Mouse (Mus musculus): ENCODE results near the gene Ggt7. TPM values are rescaled to one million over a fixed set of nuclear protein-coding genes. Genes with fewer than 3 reads are reported as not detected.

Gene Ggt7
- polyA plus RNA-seq, 1 experiment from 2014 or later, result 79.4 TPM

DNA sequence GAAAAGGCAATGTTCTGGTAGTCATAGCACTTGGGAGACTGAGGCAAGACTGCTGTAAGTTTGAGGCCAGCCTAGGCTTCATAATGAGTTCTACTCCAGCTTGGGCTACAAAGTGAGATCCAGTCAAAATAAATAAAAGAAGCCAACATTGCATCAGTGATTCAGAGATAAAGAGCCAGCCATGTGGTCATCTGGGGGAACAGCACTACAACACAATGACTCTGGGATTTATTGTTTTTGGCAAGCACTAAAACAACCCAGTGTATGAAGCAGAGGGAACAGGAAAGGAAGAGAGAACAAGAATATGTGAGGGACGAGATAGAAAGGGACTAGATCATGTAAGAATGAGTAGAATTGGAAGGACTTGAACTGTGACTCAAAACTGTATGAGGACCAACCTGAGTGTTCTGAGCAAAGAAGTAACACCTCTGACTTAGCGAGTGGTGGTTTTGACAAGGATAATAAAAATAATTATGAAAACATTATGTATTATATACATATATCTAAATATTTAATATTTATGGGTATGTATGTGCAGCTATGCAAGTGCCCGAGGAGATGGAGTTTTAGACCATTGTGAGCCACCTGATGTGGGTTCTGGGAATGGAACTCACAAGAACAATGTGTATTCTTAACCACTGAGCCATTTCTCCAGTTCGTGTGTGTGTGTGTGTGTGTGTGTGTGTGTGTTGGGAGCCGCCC lies 19.9 kb upstream of the Ggt7 start:
- H3K27me3 ChIP-seq (replicated peaks), result no peaks in the 10 kb centered on the region
- H3K9ac ChIP-seq, result no peak overlapping the region
- no peak overlapping the region for H3K4me3 ChIP-seq
- H3K27ac ChIP-seq, result no peak overlapping the region
- H3K36me3 ChIP-seq (replicated peaks), result no peaks in the 10 kb centered on the region
- no peaks in the 10 kb centered on the region for H3K4me1 ChIP-seq
- WGBS, result 85% methylated on average over 5 of the region's 5 CpGs
- ATAC-seq (replicated peaks), result no peak
- H3K4me2 ChIP-seq, result no peak overlapping the region
- H3K9me3 ChIP-seq, result no peaks in the 10 kb centered on the region

DNA sequence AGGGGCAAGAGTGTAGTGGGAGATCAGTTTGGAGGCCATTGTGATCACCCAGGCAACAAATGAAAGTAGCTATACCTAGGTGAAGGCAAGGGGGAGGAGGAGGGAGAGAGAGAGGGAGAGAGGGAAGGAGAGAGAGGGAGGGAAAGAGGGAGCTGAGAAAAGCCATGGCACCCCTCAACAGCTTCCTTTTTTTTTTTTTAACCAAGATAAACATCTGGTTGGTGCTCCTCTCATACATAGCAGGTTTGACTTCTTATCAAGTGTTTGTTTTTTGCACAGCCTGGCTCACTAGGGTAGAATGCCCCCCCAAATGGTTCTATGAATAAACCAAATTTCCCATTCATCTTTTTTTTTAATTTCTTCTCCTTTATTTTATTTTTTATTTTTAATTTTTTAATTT lies 18.3 kb upstream of the Ggt7 start:
- Histone ChIP-seq H3K36me3 (replicated peaks) (no peaks in the 10 kb centered on the region), H3K4me2 (no peak overlapping the region), H3K4me1 (no peaks in the 10 kb centered on the region), H3K4me3 (no peak overlapping the region), H3K9me3 (no peaks in the 10 kb centered on the region), H3K27me3 (replicated peaks) (no peaks in the 10 kb centered on the region), H3K27ac (no peak overlapping the region), H3K9ac (no peak overlapping the region)
- ATAC-seq (replicated peaks), result no peak

DNA sequence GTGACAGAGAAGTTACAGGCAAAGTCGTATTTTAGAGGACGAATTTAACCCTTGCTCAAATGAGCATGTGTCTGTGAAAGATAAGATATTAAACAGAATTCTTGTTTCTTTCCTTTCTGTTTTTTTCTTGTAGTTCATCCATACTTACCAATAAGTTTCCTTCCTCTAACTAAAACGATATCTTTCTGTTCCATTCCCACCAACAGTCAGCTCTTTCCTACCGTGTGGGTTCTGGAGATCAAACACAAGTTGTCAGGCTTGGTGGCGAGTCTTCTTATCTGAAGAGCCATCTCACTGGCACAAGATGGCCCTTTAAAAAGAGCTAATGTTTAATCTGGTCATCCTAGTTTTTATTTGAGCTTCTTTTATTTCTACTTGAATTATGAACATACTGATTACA lies 9.3 kb upstream of the Ggt7 start:
- Histone ChIP-seq H3K36me3 (replicated peaks) (no peaks in the 10 kb centered on the region), H3K9ac (no peak overlapping the region), H3K4me2 (no peak overlapping the region), H3K27me3 (replicated peaks) (no peaks in the 10 kb centered on the region), H3K27ac (no peak overlapping the region), H3K4me1 (no peaks in the 10 kb centered on the region), H3K9me3 (no peaks in the 10 kb centered on the region), H3K4me3 (no peak overlapping the region)
- ATAC-seq (replicated peaks), result no peak
- 78% methylated on average over 5 of the region's 5 CpGs for WGBS

DNA sequence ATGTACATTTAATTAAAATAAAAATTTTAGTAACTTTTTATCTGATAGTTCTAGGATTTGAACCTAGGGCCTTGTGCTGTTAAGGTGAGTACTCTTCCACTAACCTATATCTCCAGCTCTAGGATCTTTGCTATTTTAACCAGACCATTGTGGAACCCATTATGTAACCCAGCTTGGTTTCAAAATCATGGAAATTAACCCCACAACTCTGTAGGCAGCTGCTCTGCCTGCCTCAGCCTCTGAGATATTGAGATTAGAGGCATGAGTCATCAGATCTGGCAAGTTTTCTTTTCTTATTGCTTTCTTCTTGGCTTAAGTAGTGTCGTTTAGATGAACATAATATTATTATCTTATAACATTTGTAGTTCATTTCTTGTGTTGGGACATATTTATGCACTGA lies 6.3 kb upstream of the Ggt7 start:
- Histone ChIP-seq H3K27ac (no peak overlapping the region), H3K9ac (no peak overlapping the region), H3K4me3 (no peak overlapping the region), H3K9me3 (no peaks in the 10 kb centered on the region), H3K4me2 (no peak overlapping the region), H3K36me3 (replicated peaks) (no peaks in the 10 kb centered on the region), H3K27me3 (replicated peaks) (no peaks in the 10 kb centered on the region), H3K4me1 (no peaks in the 10 kb centered on the region)
- ATAC-seq (replicated peaks), result no peak
- WGBS, result 68% methylated on average over 1 of the region's 1 CpGs

DNA sequence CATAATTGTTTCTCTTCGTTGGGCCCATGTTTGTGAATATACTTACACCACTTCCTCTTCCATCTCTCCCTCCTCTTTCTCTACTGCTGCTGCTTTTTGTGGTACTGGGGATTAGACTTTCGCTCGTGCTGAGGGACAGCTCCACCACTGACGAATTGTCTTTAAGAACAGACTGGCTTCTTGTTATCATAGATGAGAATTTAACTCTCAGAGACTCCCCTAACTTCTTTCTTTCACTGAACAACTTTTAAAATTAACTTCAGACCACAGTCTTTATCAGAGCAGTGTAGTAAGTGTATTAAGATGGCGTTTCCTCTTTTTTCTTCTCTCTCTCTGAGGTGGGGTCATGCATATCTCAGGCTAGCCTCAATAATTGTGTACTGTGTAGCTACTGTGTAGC lies 5.7 kb upstream of the Ggt7 start:
- no peaks in the 10 kb centered on the region for H3K9me3 ChIP-seq
- no peak overlapping the region for H3K27ac ChIP-seq
- no peak overlapping the region for H3K4me3 ChIP-seq
- no peaks in the 10 kb centered on the region for H3K27me3 ChIP-seq (replicated peaks)
- H3K9ac ChIP-seq, result no peak overlapping the region
- ATAC-seq (replicated peaks), result no peak
- H3K4me1 ChIP-seq, result 0 out of 2 replicates have a peak, but pooled peaks cover 4% of the 10 kb centered on the region
- 65% methylated on average over 5 of the region's 5 CpGs for WGBS
- no peaks in the 10 kb centered on the region for H3K36me3 ChIP-seq (replicated peaks)
- no peak overlapping the region for H3K4me2 ChIP-seq

DNA sequence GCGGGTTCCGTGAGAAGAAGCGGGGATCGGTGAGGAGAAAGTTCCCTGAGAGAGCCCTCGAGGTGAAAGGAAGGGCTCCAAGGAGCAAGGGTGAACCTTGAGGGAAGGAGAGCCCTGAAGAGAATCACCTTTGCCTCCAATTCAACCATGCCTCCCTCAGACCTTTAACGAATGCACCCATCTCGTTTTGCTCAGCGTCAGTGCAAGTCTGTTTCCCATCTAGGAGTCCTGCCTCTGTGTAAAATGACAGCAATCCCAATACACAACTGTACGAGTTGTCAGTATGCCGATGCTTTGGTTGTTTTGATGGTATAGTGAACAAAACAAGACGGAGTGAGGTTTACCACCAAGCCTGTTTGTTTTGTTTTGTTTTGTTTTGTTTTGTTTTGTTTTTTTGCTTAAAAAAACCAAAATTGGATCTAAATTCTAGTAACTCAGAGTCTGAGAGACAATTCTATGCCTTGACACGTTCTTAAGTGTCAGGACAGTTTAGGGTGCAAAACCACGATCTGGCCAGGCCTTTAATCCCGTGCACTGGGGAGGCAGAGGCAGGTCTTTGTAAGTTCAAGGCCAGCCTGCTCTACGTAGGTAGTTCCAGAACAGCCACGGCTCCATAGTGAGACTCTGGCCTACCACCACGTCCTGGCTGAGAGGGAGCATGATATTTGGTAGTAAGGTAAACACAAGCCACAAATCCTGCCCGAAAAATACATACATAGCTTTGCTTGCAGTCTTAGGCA lies 664 bp upstream of the Ggt7 start:
- peak overlapping the region; percentile 90 for H3K27ac ChIP-seq
- 24% methylated on average over 18 of the region's 18 CpGs for WGBS

DNA sequence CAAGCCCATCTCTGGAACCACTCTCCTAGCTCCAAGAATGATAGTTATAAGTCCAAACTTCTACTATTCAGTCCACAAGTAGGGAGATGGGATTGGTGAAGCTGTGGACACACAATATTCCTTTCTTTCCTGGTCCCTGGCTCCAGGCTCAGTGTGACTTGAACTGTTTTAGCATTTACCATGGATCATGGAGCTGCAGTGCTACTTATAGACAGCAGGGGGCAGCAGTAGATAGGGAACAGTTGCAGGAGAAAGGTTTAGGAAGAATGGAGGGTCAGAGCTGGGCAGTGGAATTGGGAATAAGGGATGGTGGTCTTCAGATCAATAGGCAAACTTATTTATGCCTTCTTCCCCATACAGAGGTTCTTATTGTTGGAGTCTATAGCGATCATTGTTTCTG lies 2.1 kb downstream of the Ggt7 start:
- Histone ChIP-seq H3K4me3 (no peak overlapping the region), H3K4me2 (no peak overlapping the region), H3K36me3 (replicated peaks) (no peaks in the 10 kb centered on the region), H3K4me1 (peaks cover 43% of the 10 kb centered on the region), H3K9ac (no peak overlapping the region), H3K9me3 (no peaks in the 10 kb centered on the region), H3K27ac (no peak overlapping the region), H3K27me3 (replicated peaks) (no peaks in the 10 kb centered on the region)
- no peak for ATAC-seq (replicated peaks)
- 3% methylated on average over 1 of the region's 1 CpGs for WGBS

More for the DNA sequence above, 664 bp upstream of the Ggt7 start:
- peak overlapping the region; percentile 83 for H3K4me3 ChIP-seq
- H3K4me2 ChIP-seq, result peak overlapping the region; percentile 57
- H3K4me1 ChIP-seq, result peaks cover 25% of the 10 kb centered on the region
- H3K36me3 ChIP-seq (replicated peaks), result no peaks in the 10 kb centered on the region
- no peaks in the 10 kb centered on the region for H3K9me3 ChIP-seq
- H3K9ac ChIP-seq, result peak overlapping the region; percentile 64
- H3K27me3 ChIP-seq (replicated peaks), result no peaks in the 10 kb centered on the region
- no peak for ATAC-seq (replicated peaks)

DNA sequence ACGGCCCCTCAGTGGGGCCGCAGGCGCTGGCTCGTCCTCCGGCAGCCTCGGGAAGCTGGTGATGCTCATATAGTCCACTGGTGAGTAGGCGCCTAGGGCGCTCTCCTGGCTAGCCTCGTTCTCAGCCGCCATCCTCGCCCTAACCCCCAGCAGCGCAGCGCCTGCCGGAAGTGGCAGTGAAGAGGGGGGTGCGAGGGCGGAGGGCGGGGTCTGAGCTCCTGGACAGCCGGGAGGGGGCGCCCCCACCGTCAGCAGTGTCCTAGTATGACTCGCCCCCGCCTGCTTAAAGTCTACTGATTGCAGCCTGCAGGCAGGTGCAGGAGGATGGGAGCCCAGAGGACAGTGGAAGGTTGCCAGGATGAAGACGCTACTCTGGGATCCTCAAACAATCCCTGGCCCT lies 3.4 kb downstream of the Ggt7 start:
- H3K9me3 ChIP-seq, result no peaks in the 10 kb centered on the region
- no peaks in the 10 kb centered on the region for H3K36me3 ChIP-seq (replicated peaks)
- peaks cover 43% of the 10 kb centered on the region for H3K4me1 ChIP-seq
- WGBS, result under 1% methylated on average over 23 of the region's 23 CpGs
- H3K27ac ChIP-seq, result peak overlapping the region; percentile 80
- peak overlapping the region; percentile 58 for H3K4me3 ChIP-seq
- ATAC-seq (replicated peaks), result peak; percentile 45
- H3K4me2 ChIP-seq, result peak overlapping the region; percentile 68
- H3K27me3 ChIP-seq (replicated peaks), result no peaks in the 10 kb centered on the region
- peak overlapping the region; percentile 79 for H3K9ac ChIP-seq

DNA sequence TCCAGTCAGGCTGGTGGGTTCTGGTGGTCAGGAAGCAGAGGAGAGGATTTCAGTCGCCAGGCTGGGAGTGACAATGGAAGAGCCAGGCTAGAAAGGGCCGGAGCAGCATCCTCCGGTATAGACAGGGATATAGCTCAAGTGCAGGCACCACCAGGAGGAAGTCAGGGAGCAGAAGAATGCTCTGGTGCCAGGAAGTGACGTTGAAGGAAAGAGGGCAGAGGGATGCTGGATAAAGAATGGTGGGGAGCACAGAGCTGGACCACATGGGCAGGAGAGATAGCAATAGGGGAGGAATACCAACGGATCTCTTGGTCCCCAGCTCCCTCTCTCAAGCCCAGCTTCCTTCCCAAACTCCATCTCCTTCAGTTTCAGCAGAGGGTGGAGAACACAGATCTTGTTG lies 4.5 kb downstream of the Ggt7 start:
- ATAC-seq (replicated peaks), result no peak
- Histone ChIP-seq H3K27ac (peak overlapping the region; percentile 80; the same call in 1 of the 2 replicates), H3K9ac (peak overlapping the region; percentile 79), H3K36me3 (replicated peaks) (no peaks in the 10 kb centered on the region), H3K4me3 (peak overlapping the region; percentile 58), H3K9me3 (no peaks in the 10 kb centered on the region), H3K4me1 (peaks cover 37% of the 10 kb centered on the region), H3K4me2 (peak overlapping the region; percentile 68), H3K27me3 (replicated peaks) (no peaks in the 10 kb centered on the region)
- WGBS, result 61% methylated on average over 5 of the region's 5 CpGs

DNA sequence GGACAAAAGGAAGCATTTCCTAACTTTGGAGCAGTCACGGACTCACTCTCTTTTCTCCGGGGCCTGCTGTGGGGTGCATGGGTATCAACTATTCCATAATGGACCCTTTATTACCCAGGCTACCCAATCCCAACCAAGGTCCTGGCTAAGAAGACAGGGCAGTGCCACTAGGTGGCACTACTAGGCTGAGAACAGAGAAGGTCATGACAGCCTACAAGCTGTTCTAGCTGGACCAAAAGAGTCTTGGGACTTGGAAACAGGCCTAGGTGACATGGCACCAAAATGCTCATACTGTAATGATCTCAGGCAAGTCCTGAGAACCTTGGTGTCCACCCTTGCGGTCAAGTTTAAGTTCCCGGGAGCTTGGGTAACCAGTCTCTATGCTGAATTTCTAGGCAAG lies 5.6 kb downstream of the Ggt7 start:
- Histone ChIP-seq H3K4me3 (no peak overlapping the region), H3K9ac (no peak overlapping the region), H3K9me3 (no peaks in the 10 kb centered on the region), H3K4me2 (peak overlapping the region; percentile 68), H3K27me3 (replicated peaks) (no peaks in the 10 kb centered on the region), H3K4me1 (peaks cover 37% of the 10 kb centered on the region), H3K27ac (no peak overlapping the region), H3K36me3 (replicated peaks) (no peaks in the 10 kb centered on the region)
- 64% methylated on average over 4 of the region's 4 CpGs for WGBS
- ATAC-seq (replicated peaks), result no peak

DNA sequence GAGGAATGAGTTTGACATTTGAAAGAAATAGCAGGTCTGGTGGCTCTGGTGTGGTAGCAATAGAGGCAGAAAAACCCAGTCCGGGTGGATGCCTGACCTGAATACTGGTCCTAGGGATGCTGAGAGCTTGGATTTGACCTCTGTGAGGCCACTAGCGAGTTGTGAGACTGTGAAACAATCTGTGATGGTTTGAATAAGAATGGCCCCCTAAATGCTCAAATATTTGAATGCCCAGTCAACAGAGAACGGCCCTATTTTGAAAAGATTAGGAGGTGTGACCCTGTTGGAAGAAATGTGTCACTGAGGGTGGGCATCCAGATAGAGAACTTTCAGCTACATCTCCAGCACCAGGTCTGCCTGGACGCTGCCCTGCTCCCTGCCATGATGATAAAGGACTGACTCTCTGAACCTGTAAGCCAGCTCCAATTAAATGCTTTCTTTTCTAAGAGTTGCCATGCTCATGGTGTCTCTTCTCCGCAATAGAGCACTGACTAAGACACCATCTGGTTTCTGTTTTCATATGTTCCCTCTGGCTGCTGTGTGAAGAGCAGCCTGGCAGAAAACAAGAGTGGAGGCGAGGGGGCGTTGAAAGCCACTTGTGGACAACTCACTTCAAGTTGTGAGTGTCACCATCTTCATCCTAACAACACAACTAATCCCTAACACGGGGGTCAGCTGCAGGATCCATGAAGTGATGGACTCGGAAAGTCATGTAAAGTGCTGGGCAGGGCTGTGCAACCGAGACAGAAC lies 10.1 kb downstream of the Ggt7 start:
- H3K4me1 ChIP-seq, result peaks cover 24% of the 10 kb centered on the region
- WGBS, result 77% methylated on average over 10 of the region's 10 CpGs
- no peaks in the 10 kb centered on the region for H3K27me3 ChIP-seq (replicated peaks)
- no peak overlapping the region for H3K4me2 ChIP-seq
- H3K27ac ChIP-seq, result no peak overlapping the region
- H3K9me3 ChIP-seq, result no peaks in the 10 kb centered on the region
- peaks cover 6% of the 10 kb centered on the region; the same call in 1 of the 2 replicates for H3K36me3 ChIP-seq (replicated peaks)
- ATAC-seq (replicated peaks), result no peak
- no peak overlapping the region for H3K9ac ChIP-seq
- no peak overlapping the region for H3K4me3 ChIP-seq

DNA sequence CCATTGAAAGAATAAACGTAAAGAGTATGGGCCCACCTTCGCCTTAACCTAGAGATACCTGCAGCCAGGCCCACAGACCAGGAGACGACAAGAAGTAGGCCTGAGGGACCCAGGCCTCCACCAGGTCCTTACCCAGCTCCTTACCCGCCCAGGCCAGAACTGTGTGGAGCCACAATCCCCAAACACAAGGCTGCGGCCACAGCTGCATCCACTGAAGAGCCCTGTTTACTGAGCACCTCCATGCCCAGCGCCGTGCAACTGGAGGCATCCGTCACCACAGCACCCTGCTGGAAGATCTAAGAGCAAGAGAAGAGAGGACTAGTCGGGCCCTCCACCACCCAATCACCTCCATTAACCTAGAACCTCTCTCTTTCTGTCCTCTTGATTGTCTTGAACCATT lies 12.2 kb downstream of the Ggt7 start:
- Histone ChIP-seq H3K4me1 (peaks cover 15% of the 10 kb centered on the region; the same call in 1 of the 2 replicates), H3K27ac (no peak overlapping the region), H3K4me3 (no peak overlapping the region), H3K9ac (no peak overlapping the region), H3K4me2 (no peak overlapping the region), H3K9me3 (no peaks in the 10 kb centered on the region), H3K27me3 (replicated peaks) (no peaks in the 10 kb centered on the region), H3K36me3 (replicated peaks) (peaks cover 8% of the 10 kb centered on the region; the same call in 1 of the 2 replicates)
- no peak for ATAC-seq (replicated peaks)
- WGBS, result 93% methylated on average over 9 of the region's 9 CpGs

Measured in midbrain, embryonic 15.5 days (tissue).